Mouse (Mus musculus) limb, embryonic 14.5 days (tissue): ENCODE measurements around the gene Sfswap. TPM values are rescaled to one million over a fixed set of nuclear protein-coding genes. Genes with fewer than 3 reads are reported as not detected.
A peak's percentile ranks its signal among the peaks of the same experiment; 100 is the strongest.

Source experiments
- ATAC-seq: fragments of 200-750 bp; cut with Nextera tagmentation; 2 replicates; pipeline ENCODE4 v1.8.0; 2017; ENCODE audit warnings: low read depth, moderate number of reproducible peaks, moderate TSS enrichment; ENCODE audit not compliant: low FRiP score
- DNase-seq: peaks from one replicate; pipeline ENCODE4 v3.0.0-alpha.2; 2015; ENCODE audit warnings: low spot score
- H3K27ac ChIP-seq: fragments of 300-500 bp; sonication (generic); replicated peaks from 2 replicates; pipeline ENCODE4 v1.5.1; 2014; ENCODE audit warnings: low read depth, mild to moderate bottlenecking, low read length, moderate library complexity, mixed read lengths
- H3K27me3 ChIP-seq: fragments of 300-500 bp; sonication (generic); 2 replicates; pipeline ENCODE4 v1.6.1; 2014; ENCODE audit warnings: low read length, mixed read lengths; ENCODE audit not compliant: control insufficient read depth, insufficient read depth
- H3K36me3 ChIP-seq: fragments of 300-500 bp; sonication (generic); 2 replicates; pipeline ENCODE4 v1.6.1; 2014; ENCODE audit warnings: mild to moderate bottlenecking, low read length, moderate library complexity, mixed read lengths; ENCODE audit not compliant: control insufficient read depth, insufficient read depth
- H3K4me1 ChIP-seq: fragments of 300-500 bp; sonication (generic); 2 replicates; pipeline ENCODE4 v1.6.1; 2014; ENCODE audit warnings: antibody characterized with exemption, low read length, mixed read lengths; ENCODE audit not compliant: control insufficient read depth, insufficient read depth
- H3K4me2 ChIP-seq: fragments of 300-500 bp; sonication (generic); replicated peaks from 2 replicates; pipeline ENCODE4 v1.6.1; 2014; ENCODE audit warnings: low read depth, mild to moderate bottlenecking, low read length, moderate library complexity; ENCODE audit not compliant: severe bottlenecking
- H3K4me3 ChIP-seq: fragments of 300-500 bp; sonication (generic); replicated peaks from 2 replicates; pipeline ENCODE4 v1.5.1; 2014; ENCODE audit warnings: low read length
- H3K9ac ChIP-seq: fragments of 300-500 bp; sonication (generic); 2 replicates; pipeline ENCODE4 v1.6.1; 2014; ENCODE audit warnings: mild to moderate bottlenecking, low read depth, low read length, moderate library complexity; ENCODE audit not compliant: severe bottlenecking
- H3K9me3 ChIP-seq: fragments of 300-500 bp; sonication (generic); 2 replicates; pipeline ENCODE4 v1.6.1; 2016; ENCODE audit warnings: low read length; ENCODE audit not compliant: control insufficient read depth
- POLR2A ChIP-seq: fragments of 200-500 bp; IDR thresholded peaks from 2 replicates; pipeline ENCODE4 v1.8.0; 2012; ENCODE audit warnings: inconsistent platforms, mild to moderate bottlenecking, moderate library complexity, borderline replicate concordance; ENCODE audit not compliant: insufficient read depth, insufficient read length; ENCODE audit errors: extremely low read depth
- WGBS: fragments of 180-500 bp; shearing (Covaris S2); extraction: QIAGEN DNeasy Blood & Tissue Kit; methylation state at CpG from one replicate; pipeline ENCODE4 v1.1.7; 2014; 5-methylcytosine and 5-hydroxymethylcytosine counted together
- polyA plus RNA-seq, 2 experiments: library from polyadenylated mRNA; depleted of rRNA in 1 of 2; stranded (reverse) in 1 of 2; unstranded in 1 of 2; fragments of >200 nt; fragmentation: Nextera tagmentation in 1 of 2; extraction: Ambion mirVana in 1 of 2; gene quantifications; 2 replicates each; pipeline versions ENCODE4 v1.2.1 to v1.2.3; 2012 to 2014

Gene Sfswap
- 168 and 178 TPM in 2 replicates for polyA plus RNA-seq (2012; rRNA removed)
- polyA plus RNA-seq (2014; fragmentation: Nextera tagmentation; extraction: Ambion mirVana): 53.8 and 62.5 TPM in 2 replicates

DNA sequence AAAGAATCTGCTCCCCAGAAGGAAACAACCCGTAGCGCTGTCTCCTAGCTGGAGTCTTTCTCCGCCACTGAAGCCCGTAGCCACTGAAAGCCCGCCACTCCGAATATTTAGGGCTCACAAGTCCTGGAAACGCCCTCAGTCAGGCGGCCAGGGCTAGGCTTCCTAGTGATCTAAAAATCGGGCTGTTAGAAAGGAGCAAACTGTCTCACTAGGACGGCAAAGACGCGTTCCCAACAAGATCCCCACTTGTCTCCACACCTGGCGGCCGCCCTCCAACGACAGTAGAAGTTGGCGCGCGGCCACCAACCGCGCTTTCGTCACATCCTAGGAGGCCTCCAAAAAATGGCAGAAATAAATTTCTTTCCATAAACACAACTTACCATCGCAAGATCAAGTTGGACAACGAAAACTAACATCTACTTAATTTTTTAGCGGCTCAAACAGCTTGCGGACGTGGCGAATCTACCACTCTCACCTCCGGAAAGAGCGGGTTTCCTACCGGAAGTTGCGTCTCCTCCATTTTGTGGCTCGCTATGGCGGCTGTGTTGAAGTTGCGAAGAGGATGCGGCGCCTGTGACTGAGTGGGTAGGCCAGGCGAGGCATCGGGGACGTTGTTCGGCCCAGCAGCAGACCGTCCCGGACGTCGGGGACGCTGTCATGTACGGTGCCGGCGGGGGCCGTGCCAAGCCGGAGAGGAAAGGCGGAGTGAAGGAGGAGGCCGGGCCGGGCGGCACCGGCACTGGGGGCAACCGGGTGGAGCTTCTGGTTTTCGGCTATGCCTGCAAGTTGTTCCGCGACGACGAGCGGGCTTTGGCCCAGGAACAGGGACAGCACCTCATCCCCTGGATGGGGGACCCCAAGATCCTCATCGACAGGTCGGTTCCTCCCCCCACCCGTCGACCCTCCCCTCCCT lies at the start of gene Sfswap:
Gene Sfswap (plus strand): TSS at position 500 of the 913 bp plus-strand sequence.
- peaks cover 26% of the 10 kb centered on the region for H3K36me3 ChIP-seq
- peak within 1 kb of the TSS; percentile 93 for H3K4me2 ChIP-seq
- H3K4me3 ChIP-seq: peak within 1 kb of the TSS; percentile 98
- TF ChIP-seq POLR2A: peak; percentile 60; the same call in 1 of the 2 replicates
- under 1% methylated on average over 61 of the region's 66 CpGs for WGBS
- H3K9ac ChIP-seq: peak within 1 kb of the TSS; percentile 92
- DNase-seq: peak; percentile 84
- no peaks in the 10 kb centered on the region for H3K27me3 ChIP-seq
- H3K9me3 ChIP-seq: no peaks in the 10 kb centered on the region
- ATAC-seq: peak; percentile 88
- peaks cover 13% of the 10 kb centered on the region for H3K4me1 ChIP-seq
- H3K27ac ChIP-seq: peak within 1 kb of the TSS; percentile 70

DNA sequence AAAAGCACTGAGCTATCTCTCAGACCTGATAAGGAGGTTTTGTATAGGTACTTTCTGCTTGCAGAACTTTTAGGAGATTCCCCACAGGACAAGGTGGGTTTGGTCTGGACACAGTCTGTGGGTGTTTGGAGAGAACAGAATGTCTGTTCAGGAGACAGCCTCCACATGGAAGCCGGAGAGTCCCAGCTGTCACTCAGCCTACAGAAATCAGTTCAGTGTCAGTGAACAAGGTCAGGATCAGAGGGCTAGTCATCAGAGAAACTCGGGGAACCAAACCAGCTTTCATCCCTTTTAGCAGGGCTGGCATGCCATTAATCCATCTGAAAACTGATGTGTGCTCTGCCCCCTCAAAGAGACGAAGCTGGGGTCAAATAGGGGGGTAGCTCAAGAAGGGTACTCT lies 48.5 kb upstream of the Sfswap start:
- Histone ChIP-seq H3K4me3 (no peak overlapping the region), H3K36me3 (no peaks in the 10 kb centered on the region), H3K4me1 (peaks cover 9% of the 10 kb centered on the region), H3K9me3 (no peaks in the 10 kb centered on the region), H3K4me2 (no peak overlapping the region), H3K27me3 (no peaks in the 10 kb centered on the region), H3K27ac (no peak overlapping the region), H3K9ac (no peak overlapping the region)
- ATAC-seq (no peak), DNase-seq (no peak)
- no peak for TF ChIP-seq POLR2A
- 45% methylated on average over 3 of the region's 3 CpGs for whole genome bisulfite sequencing

DNA sequence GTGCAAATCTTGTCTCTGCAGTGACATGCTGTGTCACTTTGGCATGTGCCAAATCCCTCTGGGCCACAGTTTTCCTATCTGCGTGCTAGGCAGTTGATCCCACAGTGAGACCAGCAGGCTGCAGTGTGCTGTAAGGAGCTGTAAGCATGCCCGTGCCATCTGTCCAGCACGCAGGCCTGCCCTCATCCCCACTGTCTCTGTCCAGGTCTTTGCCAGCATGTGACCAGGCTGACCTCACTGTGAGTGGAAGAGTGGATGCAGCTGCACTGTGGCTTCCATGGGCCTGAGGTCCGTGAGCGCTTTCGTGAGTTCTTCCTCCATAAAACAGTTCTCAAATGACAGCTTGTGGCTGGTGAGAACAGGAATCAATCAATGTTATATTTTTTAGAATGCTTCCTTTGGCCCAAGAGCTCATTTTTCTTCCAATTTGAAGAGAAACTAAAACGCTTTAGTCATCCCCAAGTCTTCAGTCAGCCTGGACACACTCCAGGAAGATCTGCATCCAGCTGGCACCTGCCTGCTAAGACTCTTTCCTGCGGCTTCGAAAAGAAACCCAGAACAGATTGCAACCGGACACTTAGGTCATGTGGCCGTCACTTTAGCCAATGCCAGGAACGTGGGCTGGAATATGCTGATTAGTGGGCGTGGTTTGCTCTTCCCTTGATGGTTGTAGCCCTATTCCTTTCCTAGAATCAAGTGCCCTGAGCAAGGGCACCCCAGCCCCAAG lies 46.1 kb upstream of the Sfswap start:
- H3K9me3 ChIP-seq: no peaks in the 10 kb centered on the region
- no peaks in the 10 kb centered on the region for H3K27me3 ChIP-seq
- no peak overlapping the region for H3K9ac ChIP-seq
- WGBS: 8% methylated on average over 13 of the region's 13 CpGs
- peaks cover 9% of the 10 kb centered on the region for H3K4me1 ChIP-seq
- H3K27ac ChIP-seq: no peak overlapping the region
- peak overlapping the region; percentile 36 for H3K4me2 ChIP-seq
- ATAC-seq: peak; percentile 91
- H3K4me3 ChIP-seq: peak overlapping the region; percentile 12
- DNase-seq: peak; percentile 94
- H3K36me3 ChIP-seq: no peaks in the 10 kb centered on the region
- TF ChIP-seq POLR2A: no peak

DNA sequence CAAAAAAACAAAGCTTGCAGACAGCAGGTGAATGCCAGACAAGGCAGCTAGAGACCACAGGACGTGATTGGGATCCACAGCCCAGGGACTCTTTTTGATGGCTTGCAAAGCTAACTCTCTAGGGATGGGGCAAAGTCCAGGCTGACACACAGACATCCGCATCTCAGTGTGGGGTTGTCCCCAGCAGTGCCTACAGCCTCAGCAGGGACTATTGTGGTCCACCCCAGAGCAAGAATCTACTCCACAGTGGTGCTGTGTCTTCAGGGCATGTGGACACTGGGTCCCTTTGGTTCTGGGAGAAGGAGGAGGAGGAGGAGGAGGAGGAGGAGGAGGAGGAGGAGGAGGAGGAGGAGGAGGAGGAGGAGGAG lies 45.5 kb upstream of the Sfswap start:
- Histone ChIP-seq H3K4me1 (peaks cover 9% of the 10 kb centered on the region), H3K27ac (no peak overlapping the region), H3K9me3 (no peaks in the 10 kb centered on the region), H3K27me3 (no peaks in the 10 kb centered on the region), H3K4me3 (peak overlapping the region; percentile 12; the same call in 1 of the 2 replicates), H3K36me3 (no peaks in the 10 kb centered on the region), H3K9ac (no peak overlapping the region), H3K4me2 (0 out of 2 replicates have a peak overlapping the region, but pooled peaks have one; percentile 36)
- no peak for DNase-seq
- ATAC-seq: peak; percentile 60
- no peak for TF ChIP-seq POLR2A
- WGBS: 12% methylated on average over 2 of the region's 2 CpGs

DNA sequence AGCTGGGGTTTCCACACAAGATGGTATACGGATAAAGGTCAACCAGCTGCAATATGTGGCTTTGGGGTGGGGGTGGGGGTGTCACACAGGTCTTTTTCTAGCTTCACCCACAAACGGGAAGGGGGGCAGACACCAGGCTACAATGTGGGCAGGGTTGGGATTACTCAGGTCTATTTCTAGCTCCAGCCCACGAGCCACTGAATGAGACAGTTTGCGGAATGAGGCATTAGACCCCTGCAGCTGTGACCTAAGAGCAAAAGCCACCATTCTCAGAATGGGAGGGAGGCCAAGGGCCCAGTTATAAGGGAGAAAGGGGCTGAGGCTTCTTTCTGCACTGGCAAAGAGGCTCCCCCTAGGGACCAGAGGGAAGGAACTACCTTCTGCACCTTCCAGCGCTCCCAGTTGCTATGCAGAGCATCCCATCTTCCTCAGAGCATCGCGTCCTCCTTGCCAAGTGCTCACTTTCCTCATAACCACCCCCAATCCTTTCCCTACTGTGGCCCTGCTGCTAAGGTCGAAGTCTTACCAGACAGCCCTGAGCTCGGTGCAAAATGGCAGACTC lies 44.4 kb upstream of the Sfswap start:
- WGBS: 38% methylated on average over 9 of the region's 9 CpGs
- H3K4me3 ChIP-seq: no peak overlapping the region
- H3K4me1 ChIP-seq: peaks cover 9% of the 10 kb centered on the region
- H3K4me2 ChIP-seq: no peak overlapping the region
- no peak overlapping the region for H3K9ac ChIP-seq
- no peaks in the 10 kb centered on the region for H3K9me3 ChIP-seq
- TF ChIP-seq POLR2A: no peak
- no peak overlapping the region for H3K27ac ChIP-seq
- no peak for DNase-seq
- ATAC-seq: no peak
- H3K27me3 ChIP-seq: no peaks in the 10 kb centered on the region
- no peaks in the 10 kb centered on the region for H3K36me3 ChIP-seq
